Mouse (Mus musculus): ENCODE results near the gene Tymp.

DNA sequence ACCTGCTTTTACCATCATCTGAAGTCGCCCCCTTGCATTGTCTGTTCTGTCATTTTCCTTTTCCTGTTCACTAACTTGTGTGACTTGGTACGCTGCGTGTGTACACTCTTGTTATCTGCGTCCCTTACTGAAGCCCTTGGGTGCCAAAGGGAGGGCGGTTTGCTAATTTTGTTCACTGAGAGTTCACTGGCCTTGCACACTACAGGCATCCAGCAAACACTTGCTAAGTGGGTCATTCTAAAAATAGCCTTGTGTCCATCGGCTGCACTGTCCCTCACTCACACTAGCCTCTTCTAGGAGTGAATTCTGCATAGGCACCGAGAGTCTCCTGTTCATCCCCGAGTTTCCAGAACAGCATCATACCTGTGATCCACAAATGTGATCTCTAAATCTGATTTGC lies 38.4 kb upstream of the Tymp start:
- no peak for TF ChIP-seq EP300 (IDR thresholded peaks at IDR 0.05)
- no peak for TF ChIP-seq CTCF (IDR thresholded peaks at IDR 0.05)
